Mouse (Mus musculus): ENCODE measurements around the gene Tusc1.

GRCm38 (mm10) chr4:93335118-93336003 lies at the start of gene Tusc1:
- TF ChIP-seq POLR2A (IDR thresholded peaks at IDR 0.05; ENCODE audit: low read depth, low read length) (no peak), CTCF (IDR thresholded peaks at IDR 0.05; ENCODE audit: extremely low read depth, insufficient read length, insufficient replicate concordance, low read depth, low read length) (no peak)

Data from small intestine, adult 2 months (tissue).